Mouse (Mus musculus): ENCODE measurements around the gene Tln1.

- TF ChIP-seq POLR2A (IDR thresholded peaks at IDR 0.05; ENCODE audit: borderline replicate concordance, low read depth, low read length) = no peak
- no peak for TF ChIP-seq CTCF (IDR thresholded peaks at IDR 0.05; ENCODE audit: low read depth, low read length)
Observed at GRCm38 (mm10) chr4:43489611-43490010, 72.9 kb downstream of the Tln1 start.

Data from bone marrow macrophage, adult 2 months (primary cell).